Mouse (Mus musculus) limb, embryonic 14.5 days (tissue): ENCODE results near the gene Jund. TPM values are rescaled to one million over a fixed set of nuclear protein-coding genes. Genes with fewer than 3 reads are reported as not detected.

Experiments used
- ATAC-seq: fragments of 200-750 bp; cut with Nextera tagmentation; 2 replicates; pipeline ENCODE4 v1.8.0; 2017; ENCODE audit warnings: low read depth, moderate number of reproducible peaks, moderate TSS enrichment; ENCODE audit not compliant: low FRiP score
- DNase-seq: peaks from one replicate; pipeline ENCODE4 v3.0.0-alpha.2; 2015; ENCODE audit warnings: low spot score
- H3K27ac ChIP-seq: fragments of 300-500 bp; sonication (generic); replicated peaks from 2 replicates; pipeline ENCODE4 v1.5.1; 2014; ENCODE audit warnings: low read depth, mild to moderate bottlenecking, low read length, moderate library complexity, mixed read lengths
- H3K27me3 ChIP-seq: fragments of 300-500 bp; sonication (generic); 2 replicates; pipeline ENCODE4 v1.6.1; 2014; ENCODE audit warnings: low read length, mixed read lengths; ENCODE audit not compliant: control insufficient read depth, insufficient read depth
- H3K36me3 ChIP-seq: fragments of 300-500 bp; sonication (generic); 2 replicates; pipeline ENCODE4 v1.6.1; 2014; ENCODE audit warnings: mild to moderate bottlenecking, low read length, moderate library complexity, mixed read lengths; ENCODE audit not compliant: control insufficient read depth, insufficient read depth
- H3K4me1 ChIP-seq: fragments of 300-500 bp; sonication (generic); 2 replicates; pipeline ENCODE4 v1.6.1; 2014; ENCODE audit warnings: antibody characterized with exemption, low read length, mixed read lengths; ENCODE audit not compliant: control insufficient read depth, insufficient read depth
- H3K4me2 ChIP-seq: fragments of 300-500 bp; sonication (generic); replicated peaks from 2 replicates; pipeline ENCODE4 v1.6.1; 2014; ENCODE audit warnings: low read depth, mild to moderate bottlenecking, low read length, moderate library complexity; ENCODE audit not compliant: severe bottlenecking
- H3K4me3 ChIP-seq: fragments of 300-500 bp; sonication (generic); replicated peaks from 2 replicates; pipeline ENCODE4 v1.5.1; 2014; ENCODE audit warnings: low read length
- H3K9ac ChIP-seq: fragments of 300-500 bp; sonication (generic); 2 replicates; pipeline ENCODE4 v1.6.1; 2014; ENCODE audit warnings: mild to moderate bottlenecking, low read depth, low read length, moderate library complexity; ENCODE audit not compliant: severe bottlenecking
- H3K9me3 ChIP-seq: fragments of 300-500 bp; sonication (generic); 2 replicates; pipeline ENCODE4 v1.6.1; 2016; ENCODE audit warnings: low read length; ENCODE audit not compliant: control insufficient read depth
- POLR2A ChIP-seq: fragments of 200-500 bp; IDR thresholded peaks from 2 replicates; pipeline ENCODE4 v1.8.0; 2012; ENCODE audit warnings: inconsistent platforms, mild to moderate bottlenecking, moderate library complexity, borderline replicate concordance; ENCODE audit not compliant: insufficient read depth, insufficient read length; ENCODE audit errors: extremely low read depth
- WGBS: fragments of 180-500 bp; shearing (Covaris S2); extraction: QIAGEN DNeasy Blood & Tissue Kit; methylation state at CpG from one replicate; pipeline ENCODE4 v1.1.7; 2014; 5-methylcytosine and 5-hydroxymethylcytosine counted together
- polyA plus RNA-seq, 2 experiments: library from polyadenylated mRNA; depleted of rRNA in 1 of 2; stranded (reverse) in 1 of 2; unstranded in 1 of 2; fragments of >200 nt; fragmentation: Nextera tagmentation in 1 of 2; extraction: Ambion mirVana in 1 of 2; gene quantifications; 2 replicates each; pipeline versions ENCODE4 v1.2.1 to v1.2.3; 2012 to 2014

The Jund gene
- polyA plus RNA-seq, 2 experiments, result 119 to 218 TPM

DNA sequence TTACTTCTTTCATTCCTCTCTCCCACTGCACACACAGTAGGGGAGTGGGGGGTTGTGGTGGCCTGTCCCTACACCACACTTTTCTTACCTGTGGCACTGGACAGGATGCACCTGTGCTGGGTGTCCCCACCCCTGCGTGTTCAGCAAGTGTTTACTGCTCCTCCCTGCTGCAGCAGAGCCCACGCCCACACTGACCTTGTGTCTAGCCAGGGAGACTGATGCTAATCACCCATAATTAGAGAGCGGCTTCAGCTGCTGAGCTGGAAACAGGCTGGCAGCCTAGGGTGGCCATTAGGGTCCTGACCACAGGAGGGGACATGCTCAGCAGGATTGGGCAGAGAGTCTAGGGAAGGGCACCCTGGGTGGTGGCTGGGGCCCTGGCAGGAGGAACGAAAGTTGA is 24.0 kb upstream of the Jund start:
- TF ChIP-seq POLR2A, result no peak
- no peak for ATAC-seq

DNA sequence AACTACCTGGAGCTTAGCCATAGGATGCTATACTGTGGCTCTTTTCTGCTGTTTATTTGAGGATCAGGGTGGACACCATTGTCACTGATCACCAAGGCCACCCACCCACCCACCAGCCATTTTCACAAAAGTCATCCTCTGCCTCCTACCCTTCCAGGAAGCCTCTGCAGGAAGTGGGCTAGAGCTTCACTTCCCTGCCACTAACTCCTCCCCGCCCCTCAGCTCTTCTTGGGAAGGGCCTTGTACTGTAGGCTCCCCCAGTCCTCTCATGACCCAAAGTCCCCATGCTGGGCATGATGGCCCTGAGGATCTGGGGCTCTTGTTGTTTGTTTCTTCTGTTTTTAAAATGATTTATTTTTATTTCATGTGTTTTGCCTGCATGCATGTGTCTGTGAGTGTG is 23.4 kb upstream of the Jund start:
- Histone ChIP-seq H3K4me2 (no peak overlapping the region), H3K27me3 (no peaks in the 10 kb centered on the region), H3K36me3 (peaks cover 22% of the 10 kb centered on the region), H3K9ac (no peak overlapping the region), H3K9me3 (no peaks in the 10 kb centered on the region), H3K4me1 (peaks cover 11% of the 10 kb centered on the region), H3K4me3 (no peak overlapping the region), H3K27ac (no peak overlapping the region)
- TF ChIP-seq POLR2A, result no peak
- DNase-seq (no peak), ATAC-seq (no peak)
- 94% methylated on average over 1 of the region's 1 CpGs for WGBS

More for the DNA sequence above, 24.0 kb upstream of the Jund start:
- no peak overlapping the region for H3K9ac ChIP-seq
- no peak for DNase-seq
- H3K27me3 ChIP-seq, result no peaks in the 10 kb centered on the region
- H3K36me3 ChIP-seq, result peaks cover 22% of the 10 kb centered on the region
- WGBS, result 78% methylated on average over 4 of the region's 4 CpGs
- no peaks in the 10 kb centered on the region for H3K9me3 ChIP-seq
- no peak overlapping the region for H3K4me3 ChIP-seq
- H3K27ac ChIP-seq, result no peak overlapping the region
- peaks cover 11% of the 10 kb centered on the region for H3K4me1 ChIP-seq
- no peak overlapping the region for H3K4me2 ChIP-seq

DNA sequence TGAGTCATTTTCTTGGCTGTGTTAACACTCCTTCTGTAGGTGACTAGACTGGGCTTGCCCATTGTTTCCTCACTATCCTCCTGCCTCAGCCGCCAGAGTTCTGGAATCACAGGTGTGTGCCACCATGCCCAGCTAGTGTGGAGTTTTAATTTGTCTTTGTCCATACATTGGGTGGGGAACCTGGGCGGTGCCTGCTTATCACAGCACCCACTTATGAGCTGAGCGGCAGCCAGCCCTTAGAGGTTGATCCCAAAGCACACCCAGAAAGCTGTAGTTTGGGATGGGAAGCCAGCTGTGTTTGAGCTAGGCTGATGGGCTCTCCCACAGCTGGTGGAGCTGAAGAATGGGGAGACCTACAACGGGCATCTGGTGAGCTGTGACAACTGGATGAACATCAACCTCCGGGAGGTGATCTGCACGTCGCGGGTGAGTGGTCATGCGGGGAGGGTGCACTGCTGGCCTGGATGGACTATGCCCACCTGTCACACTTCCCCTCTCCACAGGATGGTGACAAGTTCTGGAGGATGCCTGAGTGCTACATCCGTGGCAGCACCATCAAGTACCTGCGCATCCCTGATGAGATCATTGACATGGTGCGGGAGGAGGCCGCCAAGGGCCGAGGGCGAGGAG is 21.2 kb upstream of the Jund start:
- 96% methylated on average over 15 of the region's 15 CpGs for WGBS
- Histone ChIP-seq H3K36me3 (peaks cover 22% of the 10 kb centered on the region), H3K4me3 (no peak overlapping the region), H3K27me3 (no peaks in the 10 kb centered on the region), H3K27ac (no peak overlapping the region), H3K9ac (no peak overlapping the region), H3K4me1 (peaks cover 15% of the 10 kb centered on the region), H3K4me2 (no peak overlapping the region), H3K9me3 (no peaks in the 10 kb centered on the region)
- ATAC-seq (no peak), DNase-seq (no peak)
- TF ChIP-seq POLR2A, result no peak

DNA sequence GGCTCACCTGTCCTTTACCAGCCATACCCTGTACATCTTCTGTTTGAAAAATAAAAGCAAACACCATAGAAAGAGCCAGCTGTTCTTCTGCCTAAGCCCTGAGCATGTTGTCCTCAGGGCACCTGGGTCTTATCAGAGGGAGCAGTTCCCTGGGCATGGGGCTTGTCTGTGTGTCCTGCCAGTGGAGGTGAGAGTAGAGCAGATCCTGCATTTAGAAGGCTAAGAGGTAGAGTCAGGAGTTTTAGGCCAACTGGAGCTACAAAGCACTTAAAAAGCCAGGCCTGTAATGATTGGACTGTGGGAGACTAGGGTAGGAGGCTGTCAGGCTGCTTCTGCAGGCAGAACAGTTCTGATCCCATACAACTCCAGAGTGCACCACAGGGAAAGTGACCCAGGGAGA is 20.1 kb upstream of the Jund start:
- no peak overlapping the region for H3K4me3 ChIP-seq
- no peak for TF ChIP-seq POLR2A
- no peaks in the 10 kb centered on the region for H3K27me3 ChIP-seq
- peaks cover 15% of the 10 kb centered on the region for H3K4me1 ChIP-seq
- DNase-seq, result no peak
- no peaks in the 10 kb centered on the region for H3K9me3 ChIP-seq
- ATAC-seq, result no peak
- no peak overlapping the region for H3K27ac ChIP-seq
- H3K4me2 ChIP-seq, result no peak overlapping the region
- H3K36me3 ChIP-seq, result peaks cover 22% of the 10 kb centered on the region
- no peak overlapping the region for H3K9ac ChIP-seq

DNA sequence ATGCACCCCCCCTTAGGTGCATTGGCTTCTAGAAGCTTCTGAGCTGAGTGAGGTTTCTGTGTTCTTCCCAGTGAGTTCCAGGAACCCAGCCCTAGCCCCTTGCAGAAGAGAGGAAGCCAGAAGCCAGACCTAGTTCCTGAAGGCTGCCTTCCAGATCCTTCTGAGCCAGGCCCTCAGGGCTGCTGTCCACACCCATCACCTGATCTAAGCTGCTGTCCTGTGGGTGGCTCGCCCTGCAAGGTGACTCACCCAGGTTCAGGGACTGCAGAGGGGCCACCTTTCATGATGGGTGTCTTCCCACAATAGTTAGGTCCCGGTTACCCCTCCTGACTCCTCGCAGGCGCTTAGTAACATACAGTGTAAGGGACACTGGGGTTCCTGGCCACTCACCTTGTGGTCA is 19.3 kb upstream of the Jund start:
- ATAC-seq, result no peak
- peaks cover 8% of the 10 kb centered on the region; the same call in 1 of the 2 replicates for H3K4me1 ChIP-seq
- no peak overlapping the region for H3K27ac ChIP-seq
- no peak overlapping the region for H3K9ac ChIP-seq
- peaks cover 22% of the 10 kb centered on the region for H3K36me3 ChIP-seq
- no peak for DNase-seq
- no peaks in the 10 kb centered on the region for H3K27me3 ChIP-seq
- H3K4me2 ChIP-seq, result no peak overlapping the region
- no peak overlapping the region for H3K4me3 ChIP-seq
- H3K9me3 ChIP-seq, result no peaks in the 10 kb centered on the region
- 97% methylated on average over 4 of the region's 4 CpGs for WGBS
- no peak for TF ChIP-seq POLR2A
